Mouse (Mus musculus) brain, embryonic 14.5 days (tissue): ENCODE measurements around the gene Car10. TPM values are rescaled to one million over a fixed set of nuclear protein-coding genes. Genes with fewer than 3 reads are reported as not detected.

Source experiments
- DNase-seq: peaks from one replicate; pipeline ENCODE4 v3.0.0-alpha.2; 2011; ENCODE audit warnings: low read depth
- CTCF ChIP-seq: fragments of 200-500 bp; IDR thresholded peaks from 2 replicates; pipeline ENCODE4 v1.5.1; 2012; ENCODE audit warnings: inconsistent platforms, mild to moderate bottlenecking, moderate library complexity, borderline replicate concordance; ENCODE audit not compliant: insufficient read depth, insufficient read length; ENCODE audit errors: extremely low read depth
- POLR2A ChIP-seq: fragments of 200-500 bp; IDR thresholded peaks from 2 replicates; pipeline ENCODE4 v1.6.1; 2012; ENCODE audit warnings: mild to moderate bottlenecking, inconsistent platforms, borderline replicate concordance; ENCODE audit not compliant: poor library complexity, insufficient read depth, insufficient read length, severe bottlenecking; ENCODE audit errors: extremely low read depth
- polyA plus RNA-seq: library from polyadenylated mRNA; depleted of rRNA; stranded (reverse); fragments of >200 nt; gene quantifications from 2 replicates; pipeline ENCODE4 v1.2.3, GENCODE M21; 2012; rRNA removed

Gene Car10
- polyA plus RNA-seq: 11.7 and 28.5 TPM in 2 replicates

GRCm38 (mm10) chr11:93097941-93098828, at the start of gene Car10:
Gene Car10 (plus strand): TSS chr11:93098028.
- TF ChIP-seq CTCF: no peak
- TF ChIP-seq POLR2A: no peak
- peak; percentile 60 for DNase-seq

- TF ChIP-seq POLR2A (no peak), CTCF (no peak)
- peak; percentile 18 for DNase-seq
Observed at GRCm38 (mm10) chr11:93065021-93065420, 32.8 kb upstream of the Car10 start.

GRCm38 (mm10) chr11:93065656-93066181, 32.1 kb upstream of the Car10 start:
- TF ChIP-seq CTCF (no peak), POLR2A (no peak)
- peak; percentile 82 for DNase-seq

- TF ChIP-seq POLR2A (no peak), CTCF (peak; percentile 40; the same call in 1 of the 2 replicates)
- no peak for DNase-seq
Observed at GRCm38 (mm10) chr11:93095588-93095987, 2.2 kb upstream of the Car10 start.

- TF ChIP-seq CTCF: no peak
- TF ChIP-seq POLR2A: no peak
- DNase-seq: peak; percentile 77
Observed at GRCm38 (mm10) chr11:93097001-93097400, 827 bp upstream of the Car10 start.

GRCm38 (mm10) chr11:93097431-93097851, 387 bp upstream of the Car10 start:
- no peak for TF ChIP-seq CTCF
- TF ChIP-seq POLR2A: no peak
- peak; percentile 65 for DNase-seq

GRCm38 (mm10) chr11:93098933-93099381, 1.1 kb downstream of the Car10 start:
- peak; percentile 79 for DNase-seq
- peak; percentile 41; the same call in 1 of the 2 replicates for TF ChIP-seq CTCF
- TF ChIP-seq POLR2A: no peak

DNA sequence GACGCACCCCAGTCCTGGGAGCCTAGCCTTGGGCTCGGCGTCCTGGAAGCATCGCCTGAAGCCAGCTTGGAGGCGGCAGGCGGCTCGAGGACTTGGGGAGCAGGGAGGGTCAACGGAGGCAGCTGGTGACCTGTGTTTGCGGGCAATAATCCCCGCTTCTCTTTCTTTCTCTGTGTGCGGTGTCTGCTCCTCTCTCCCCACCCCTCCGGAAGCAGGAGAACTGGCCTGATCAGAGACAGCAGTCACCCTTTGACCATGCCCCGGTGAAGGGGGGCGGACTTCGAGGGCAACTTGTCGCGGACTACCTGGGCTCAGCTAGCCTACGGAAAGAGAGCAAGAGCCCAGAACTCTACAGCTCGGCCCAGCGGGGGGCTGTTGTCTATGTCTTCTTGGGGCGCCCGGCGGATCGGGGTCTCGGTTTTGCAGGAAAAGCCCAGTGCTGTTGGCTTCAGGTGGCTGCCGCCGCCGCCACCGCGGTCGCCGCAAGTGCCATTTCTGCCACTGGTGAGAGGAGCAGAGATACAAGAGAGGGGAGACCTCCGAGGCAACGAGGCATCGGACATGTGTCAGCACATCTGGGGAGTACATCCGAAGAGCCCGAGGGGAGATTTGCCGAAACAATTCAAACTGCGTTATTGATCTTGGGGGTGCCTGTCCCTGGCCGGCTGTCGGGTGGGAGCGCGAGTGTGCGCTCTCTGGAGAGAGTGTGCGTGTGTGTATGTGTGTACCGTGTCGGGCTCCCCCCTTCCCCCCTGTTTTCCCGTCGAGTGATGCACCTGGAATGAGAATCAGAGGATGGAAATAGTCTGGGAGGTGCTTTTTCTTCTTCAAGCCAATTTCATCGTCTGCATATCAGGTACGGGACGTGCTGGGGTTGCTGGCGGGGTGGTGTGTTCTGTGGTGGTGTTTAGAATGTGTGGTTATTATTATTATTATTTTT, 1.9 kb downstream of the Car10 start:
- TF ChIP-seq POLR2A: no peak
- TF ChIP-seq CTCF: no peak

GRCm38 (mm10) chr11:93100606-93101005, 2.8 kb downstream of the Car10 start:
- DNase-seq: no peak
- TF ChIP-seq CTCF (no peak), POLR2A (no peak)

More for the DNA sequence above, 1.9 kb downstream of the Car10 start:
- peak; percentile 38 for DNase-seq

GRCm38 (mm10) chr11:93101106-93101505, 3.3 kb downstream of the Car10 start:
- TF ChIP-seq CTCF: no peak
- TF ChIP-seq POLR2A: no peak
- DNase-seq: no peak

DNA sequence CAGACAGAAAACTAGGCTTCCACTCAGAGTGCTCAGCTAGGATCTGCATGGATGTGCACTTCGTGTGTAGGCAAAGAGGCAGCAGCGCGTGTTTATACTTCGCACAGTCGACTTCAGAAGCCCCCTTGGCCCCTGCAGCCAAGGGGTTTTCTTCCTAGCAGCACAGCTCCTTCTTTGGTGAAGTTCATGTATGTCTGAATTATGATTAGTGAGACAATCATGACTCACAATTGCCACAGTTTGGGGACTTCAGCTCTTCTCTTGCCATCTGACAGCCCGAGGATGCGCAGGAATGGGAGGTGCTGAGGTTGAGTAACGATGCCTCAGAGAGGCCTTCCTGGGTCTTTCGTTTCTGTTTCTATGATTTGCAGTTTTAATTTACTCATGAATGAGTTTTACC, 4.5 kb downstream of the Car10 start:
- no peak for DNase-seq
- TF ChIP-seq CTCF (no peak), POLR2A (no peak)
